20 mouse cellular contexts compared by ENCODE assay signal in genomic region chr19:36580874-36581273, GRCm38 (mm10). TPM values are rescaled to one million over a fixed set of nuclear protein-coding genes. Genes with fewer than 3 reads are reported as not detected.
DNase-seq lines count a peak whose midpoint lies in the region; ATAC-seq and TF ChIP-seq lines count a peak whose summit lies in the region.
"Had no signal": no experiment of that assay in that cellular context is flagged by ENCODE, and none has a peak within 500 bp of the region (broad histone marks: within the 10 kb centered on the region; RNA-seq: fewer than 3 reads in every experiment).

No protein-coding gene starts in this region.

- intact Hi-C loops in gastrocnemius, postnatal 14 days (cut with DNase I; ENCODE audit: low total_unique reads): no loop called here
- intact Hi-C loops in heart, adult 2 months (cut with DNase I): no loop called here

- ATAC-seq in heart, postnatal 0 days (ENCODE audit: insufficient read depth, low read depth): no peak
- ATAC-seq: forebrain, embryonic 13.5 days; inflammation-experienced regulatory T-cells, adult 6 months; midbrain, embryonic 16.5 days; Patski had no signal

- no peak overlapping the region for H3K4me3 ChIP-seq in heart, postnatal 0 days (ENCODE audit: low read depth, low read length)
- no peak overlapping the region for H3K4me3 ChIP-seq in heart, adult 2 months
- H3K4me3 ChIP-seq: forebrain, embryonic 13.5 days; hindbrain, embryonic 13.5 days; megakaryocyte, embryonic 14.5 days; neural tube, embryonic 15.5 days had no signal

- no peak overlapping the region for H3K9ac ChIP-seq in heart, postnatal 0 days (replicated peaks; ENCODE audit: low read depth, low read length)
- H3K9ac ChIP-seq in heart, adult 2 months (ENCODE audit: low read depth, low read length): no peak overlapping the region
- H3K9ac ChIP-seq: forebrain, embryonic 13.5 days; hindbrain, embryonic 13.5 days; liver, embryonic 14.5 days; neural tube, embryonic 15.5 days had no signal

- WGBS in heart, postnatal 0 days: 15% methylated on average over 3 of the region's 3 CpGs
- 20% methylated on average over 3 of the region's 3 CpGs for WGBS in heart, adult 2 months

- no peak for TF ChIP-seq EP300 in heart, postnatal 0 days (IDR thresholded peaks at IDR 0.05; ENCODE audit: low read depth)
- TF ChIP-seq EP300 in heart, adult 2 months (IDR thresholded peaks at IDR 0.05; ENCODE audit: insufficient read depth, low read depth, low read length): no peak

- H3K79me2 ChIP-seq in heart, adult 2 months (replicated peaks; ENCODE audit: control insufficient read depth, insufficient read depth, low read length): no peaks in the 10 kb centered on the region

- no peaks in the 10 kb centered on the region for H3K27me3 ChIP-seq in heart, postnatal 0 days (ENCODE audit: control insufficient read depth, insufficient read depth, low read length)
- no peaks in the 10 kb centered on the region for H3K27me3 ChIP-seq in heart, adult 2 months (ENCODE audit: control insufficient read depth, insufficient read depth, low read length)
- H3K27me3 ChIP-seq: forebrain, embryonic 13.5 days; hindbrain, embryonic 13.5 days; megakaryocyte, embryonic 14.5 days; neural tube, embryonic 15.5 days had no signal

- H3K4me1 ChIP-seq in heart, postnatal 0 days (ENCODE audit: control insufficient read depth, insufficient read depth): 0 out of 2 replicates have a peak, but pooled peaks cover 4% of the 10 kb centered on the region
- no peaks in the 10 kb centered on the region for H3K4me1 ChIP-seq in heart, adult 2 months (ENCODE audit: control insufficient read depth, insufficient read depth, low read length)
- H3K4me1 ChIP-seq: forebrain, embryonic 13.5 days; hindbrain, embryonic 13.5 days; megakaryocyte, embryonic 14.5 days; neural tube, embryonic 15.5 days had no signal

- no peak for TF ChIP-seq CTCF in heart, postnatal 0 days (IDR thresholded peaks at IDR 0.05; ENCODE audit: low read depth)
- TF ChIP-seq CTCF in heart, adult 2 months (IDR thresholded peaks at IDR 0.05): no peak

- no peaks in the 10 kb centered on the region for H3K9me3 ChIP-seq in heart, postnatal 0 days (replicated peaks; ENCODE audit: control insufficient read depth, low read length)
- H3K9me3 ChIP-seq: forebrain, embryonic 13.5 days; hindbrain, embryonic 13.5 days; megakaryocyte, embryonic 14.5 days; neural tube, embryonic 15.5 days had no signal

- TF ChIP-seq POLR2A in heart, adult 2 months (IDR thresholded peaks at IDR 0.05; ENCODE audit: insufficient read depth, low read depth, low read length): no peak

- no peak overlapping the region for H3K27ac ChIP-seq in heart, postnatal 0 days (ENCODE audit: low read depth)
- no peak overlapping the region for H3K27ac ChIP-seq in heart, adult 2 months
- H3K27ac ChIP-seq: forebrain, embryonic 13.5 days; hindbrain, embryonic 13.5 days; liver, embryonic 14.5 days; neural tube, embryonic 15.5 days had no signal

- H3K4me2 ChIP-seq in heart, postnatal 0 days (ENCODE audit: low read depth, low read length): no peak overlapping the region
- H3K4me2 ChIP-seq: forebrain, embryonic 13.5 days; hindbrain, embryonic 13.5 days; neural tube, embryonic 15.5 days had no signal

- H3K36me3 ChIP-seq in heart, postnatal 0 days (replicated peaks; ENCODE audit: control insufficient read depth, insufficient read depth, low read length): no peaks in the 10 kb centered on the region
- no peaks in the 10 kb centered on the region for H3K36me3 ChIP-seq in heart, adult 2 months (ENCODE audit: control insufficient read depth, insufficient read depth, low read length)

- peak; percentile 35 for DNase-seq in gastrocnemius, adult 18-20 months (ENCODE audit: low spot score)
- no peak for DNase-seq in gastrocnemius, postnatal 14 days
- DNase-seq in heart, postnatal 0 days (ENCODE audit: low spot score): peak; percentile 30
- DNase-seq in heart, adult 2 months: no peak
- DNase-seq in cerebellum, adult 18-20 months: peak; percentile 24 to 31
- DNase-seq in cerebellum, postnatal 14 days: peak; percentile 10 to 34
- no peak for DNase-seq in MN1 (ENCODE audit: low spot score)
- no peak for DNase-seq in lung, postnatal 25 days (ENCODE audit: low spot score)
- DNase-seq: adrenal gland, adult 8-10 months; kidney, adult 2 months; kidney, postnatal 10 days; right cerebral cortex, postnatal 25 days had no signal

RNA-seq across cellular contexts. Expression of gene Hectd2, which starts 26.4 kb away (rescaled TPM):
- 1 to 10 TPM; 5.4 to 6.4 TPM for total RNA-seq in gastrocnemius, adult 18-20 months (2021)
- 1 to 10 TPM; 2.8 to 3.4 TPM for total RNA-seq in gastrocnemius, postnatal 14 days (2021)
- 3.9 and 5.3 TPM in 2 replicates for total RNA-seq in heart, postnatal 0 days (2014; rRNA removed; ENCODE audit: low replicate concordance)
- 1.7 and 1.9 TPM in 2 replicates for polyA plus RNA-seq in heart, postnatal 0 days (2015; fragmentation: Nextera tagmentation; extraction: Ambion mirVana)
- 1 to 10 TPM; 1.8 to 2.1 TPM for total RNA-seq in heart, adult 2 months (2021)
- 0.82 and 1.7 TPM in 2 replicates for polyA plus RNA-seq in heart, adult 2 months (2012; rRNA removed)

Comparison
In these comparisons a context has a peak if more than half of its experiments do, and no peak if none do; other contexts are left out.
1. DNase-seq: peak in gastrocnemius, adult 18-20 months (single experiment), heart, postnatal 0 days (single experiment), cerebellum, adult 18-20 months (2 of 2) and cerebellum, postnatal 14 days (2 of 2); none in gastrocnemius, postnatal 14 days (single experiment), heart, adult 2 months (0 of 2), MN1 (single experiment) and lung, postnatal 25 days (single experiment).